Mouse (Mus musculus): ENCODE results near the gene Alg5.

The Alg5 gene

DNA sequence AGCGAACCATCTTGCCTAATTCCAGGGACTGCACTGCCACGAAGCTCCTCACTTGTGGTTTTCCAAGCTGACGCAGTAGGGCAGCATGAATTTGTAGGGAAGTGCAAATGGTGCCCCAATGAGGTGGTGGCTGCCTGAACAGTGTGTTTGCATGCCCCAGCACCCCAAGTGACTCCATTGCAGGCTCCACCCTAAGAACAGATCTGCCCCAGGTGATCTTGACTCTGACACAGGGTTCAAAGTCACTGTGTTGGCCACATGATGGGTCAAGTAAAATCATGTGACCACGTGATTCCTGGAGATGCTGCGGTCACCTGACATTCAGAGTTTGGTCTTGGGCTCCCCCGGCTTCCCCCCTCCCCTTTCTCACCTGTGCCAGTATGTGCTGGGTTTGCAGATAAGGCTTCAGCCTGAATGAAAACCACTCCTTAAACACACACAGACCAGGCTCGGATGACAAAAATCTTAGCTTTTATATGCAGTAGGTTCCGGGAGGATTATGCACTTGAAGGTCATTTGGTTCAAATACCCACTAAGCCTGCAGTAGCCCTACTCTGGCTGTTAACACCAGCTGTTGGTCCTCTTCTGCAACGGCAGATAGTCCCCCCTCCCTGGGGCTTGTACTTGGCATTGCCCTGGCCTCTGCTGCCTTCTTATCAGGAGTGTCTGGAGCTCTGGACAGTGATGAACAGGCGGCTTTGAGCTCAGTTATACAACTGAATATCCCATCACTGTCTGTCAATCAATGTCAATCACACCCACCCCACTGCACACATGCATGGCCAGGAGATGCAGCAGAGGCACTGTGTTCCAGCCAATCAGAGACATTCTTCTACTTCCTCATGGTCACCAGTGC is 56.7 kb downstream of the Alg5 start:
- DNase-seq (ENCODE audit: extremely low spot score, low spot score) = no peak

DNA sequence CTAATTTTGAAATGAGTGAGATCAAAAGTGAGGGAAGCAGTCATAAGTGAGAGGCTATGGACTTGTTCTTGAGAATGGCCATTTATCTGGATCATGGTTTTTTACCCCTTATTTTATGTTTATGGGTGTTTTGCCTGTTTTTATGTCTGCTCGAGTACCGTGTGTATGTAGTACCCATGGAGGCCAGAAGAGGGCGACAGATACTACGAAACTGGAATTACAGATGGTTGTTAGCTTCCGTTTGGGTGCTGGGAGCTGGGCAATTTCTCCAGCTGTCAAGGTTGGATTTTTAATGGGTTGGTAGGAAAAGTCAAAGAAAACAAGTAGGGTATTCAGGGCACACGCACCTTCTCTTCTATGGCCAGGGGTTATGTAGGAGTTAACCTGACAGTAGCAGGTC is 58.4 kb downstream of the Alg5 start:
- DNase-seq (ENCODE audit: extremely low spot score, low spot score) = no peak

DNA sequence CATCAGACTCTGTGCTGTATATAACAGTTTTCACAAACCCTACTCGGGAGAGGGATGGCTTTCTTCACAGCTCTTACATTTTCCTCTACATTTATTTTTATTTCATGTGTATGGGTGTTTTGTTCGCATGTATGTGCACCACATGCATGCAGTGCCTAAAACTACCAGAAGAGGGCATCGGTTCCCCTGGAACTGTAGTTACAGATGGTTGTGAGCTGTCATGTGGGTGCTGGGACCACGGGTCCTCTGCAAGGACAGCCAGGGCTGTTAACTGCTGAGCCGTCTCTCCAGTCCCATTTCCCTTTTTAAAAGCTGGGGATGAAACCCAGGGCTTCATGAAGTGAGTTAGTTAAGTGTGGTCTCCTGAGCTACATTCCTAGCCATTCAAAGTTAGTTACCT is 60.0 kb downstream of the Alg5 start:
- DNase-seq (ENCODE audit: extremely low spot score, low spot score) = no peak

DNA sequence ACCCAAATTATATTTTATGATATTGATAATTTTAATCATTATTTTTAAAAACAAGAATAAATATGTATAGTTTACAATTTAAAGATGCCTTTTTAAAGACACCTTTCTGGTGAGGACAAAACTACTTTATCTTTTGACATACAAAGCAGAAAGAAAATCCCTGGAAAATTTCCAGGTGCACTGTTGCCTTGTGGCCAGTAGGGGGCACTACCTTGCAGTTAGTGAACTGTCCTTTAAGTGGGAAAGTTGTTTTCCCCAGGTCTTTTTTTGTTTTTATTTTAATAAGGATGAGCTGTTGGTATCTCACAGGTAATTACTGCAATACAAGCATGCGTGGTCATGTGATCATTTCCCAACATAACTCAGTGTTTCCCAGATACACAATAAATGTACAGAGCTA is 60.5 kb downstream of the Alg5 start:
- DNase-seq (ENCODE audit: extremely low spot score, low spot score) = no peak

DNA sequence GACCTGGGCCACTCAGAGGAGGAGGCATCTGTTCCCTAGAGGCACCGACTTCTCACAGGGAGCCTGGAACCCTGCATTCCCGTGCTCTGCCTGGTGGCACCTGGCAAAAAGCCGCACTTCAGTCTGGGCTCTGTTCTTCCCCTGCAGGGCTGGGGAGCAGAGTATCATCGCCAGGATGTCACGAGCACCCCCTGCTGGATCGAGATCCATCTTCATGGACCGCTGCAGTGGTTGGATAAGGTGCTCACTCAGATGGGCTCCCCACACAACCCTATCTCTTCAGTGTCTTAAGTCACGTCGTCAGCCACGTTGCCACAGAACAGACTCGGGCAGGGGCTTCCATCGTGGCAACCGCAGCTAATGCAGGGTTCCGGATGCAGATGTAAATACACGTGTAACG is 61.9 kb downstream of the Alg5 start:
- peak; percentile 31 for DNase-seq (ENCODE audit: extremely low spot score, low spot score)
